Mouse (Mus musculus): Measurements from ENCODE around the gene Nf1. TPM values are rescaled to one million over a fixed set of nuclear protein-coding genes. Genes with fewer than 3 reads are reported as not detected.
A peak's percentile ranks its signal among the peaks of the same experiment; 100 is the strongest.

The Nf1 gene
- polyA plus RNA-seq, 1 experiment from 2014 or later = 3.7 TPM

- 88% methylated on average over 2 of the region's 2 CpGs for WGBS
- no peak for ATAC-seq (replicated peaks; ENCODE audit: insufficient number of reproducible peaks, insufficient read depth, low FRiP score, low read depth)
- H3K36me3 ChIP-seq = no peaks in the 10 kb centered on the region; the same call in 1 of the 2 replicates
- H3K4me3 ChIP-seq = no peak overlapping the region
- no peaks in the 10 kb centered on the region for H3K27me3 ChIP-seq
- peaks cover 29% of the 10 kb centered on the region for H3K4me1 ChIP-seq (replicated peaks)
- H3K4me2 ChIP-seq = no peak overlapping the region
- no peaks in the 10 kb centered on the region for H3K9me3 ChIP-seq (replicated peaks)
- no peak overlapping the region for H3K9ac ChIP-seq
- H3K27ac ChIP-seq = no peak overlapping the region
Observed at GRCm38 (mm10) chr11:79529736-79530135, 190.2 kb downstream of the Nf1 start.

GRCm38 (mm10) chr11:79530333-79530761 lies 190.9 kb downstream of the Nf1 start, which contains the start of the genes Evi2 and Evi2a:
Evi2 (minus strand) TSS chr11:79530589.
Evi2a (minus strand) TSS chr11:79530609.
- no peak within 1 kb of the TSS for H3K9ac ChIP-seq
- H3K4me2 ChIP-seq = no peak within 1 kb of the TSS
- H3K9me3 ChIP-seq (replicated peaks) = no peaks in the 10 kb centered on the region
- H3K4me3 ChIP-seq = no peak within 1 kb of the TSS
- 83% methylated on average over 7 of the region's 7 CpGs for WGBS
- no peaks in the 10 kb centered on the region; the same call in 1 of the 2 replicates for H3K36me3 ChIP-seq
- peaks cover 31% of the 10 kb centered on the region for H3K4me1 ChIP-seq (replicated peaks)
- ATAC-seq (replicated peaks; ENCODE audit: insufficient number of reproducible peaks, insufficient read depth, low FRiP score, low read depth) = no peak
- no peak within 1 kb of the TSS for H3K27ac ChIP-seq
- no peaks in the 10 kb centered on the region for H3K27me3 ChIP-seq

GRCm38 (mm10) chr11:79530774-79531173 lies 191.3 kb downstream of the Nf1 start:
- no peaks in the 10 kb centered on the region for H3K27me3 ChIP-seq
- WGBS = 85% methylated on average over 11 of the region's 11 CpGs
- no peak overlapping the region for H3K4me3 ChIP-seq
- no peak overlapping the region for H3K4me2 ChIP-seq
- no peak for ATAC-seq (replicated peaks; ENCODE audit: insufficient number of reproducible peaks, insufficient read depth, low FRiP score, low read depth)
- H3K4me1 ChIP-seq (replicated peaks) = peaks cover 31% of the 10 kb centered on the region
- no peak overlapping the region for H3K9ac ChIP-seq
- H3K9me3 ChIP-seq (replicated peaks) = no peaks in the 10 kb centered on the region
- H3K36me3 ChIP-seq = no peaks in the 10 kb centered on the region; the same call in 1 of the 2 replicates
- H3K27ac ChIP-seq = no peak overlapping the region

- Histone ChIP-seq H3K4me3 (no peak overlapping the region), H3K4me2 (no peak overlapping the region), H3K36me3 (no peaks in the 10 kb centered on the region; the same call in 1 of the 2 replicates), H3K27me3 (no peaks in the 10 kb centered on the region), H3K9ac (no peak overlapping the region), H3K9me3 (replicated peaks) (no peaks in the 10 kb centered on the region), H3K4me1 (replicated peaks) (peaks cover 31% of the 10 kb centered on the region), H3K27ac (no peak overlapping the region)
- WGBS = 92% methylated on average over 4 of the region's 4 CpGs
- ATAC-seq (replicated peaks; ENCODE audit: insufficient number of reproducible peaks, insufficient read depth, low FRiP score, low read depth) = no peak
Observed at GRCm38 (mm10) chr11:79531485-79531884, 192.0 kb downstream of the Nf1 start.

DNA sequence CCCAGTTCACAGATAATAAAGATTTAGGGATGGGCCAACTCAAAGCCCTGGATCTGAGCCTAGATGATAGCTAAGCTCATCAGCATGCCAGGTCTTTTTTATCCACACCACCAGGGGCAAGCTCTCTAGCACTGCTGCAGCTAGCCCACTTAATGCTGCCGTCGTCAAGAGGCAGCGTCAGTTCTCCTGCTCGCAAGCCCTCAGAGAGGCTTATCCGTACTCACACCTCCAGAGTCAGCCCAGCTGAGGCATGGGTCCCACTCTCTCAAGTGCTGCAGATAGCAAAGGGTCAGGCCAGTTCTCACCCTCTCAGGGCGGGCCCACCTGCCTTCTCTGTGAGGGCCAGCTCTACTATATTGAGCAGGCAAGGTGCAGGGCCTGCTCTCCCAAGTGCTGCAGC lies 193.8 kb downstream of the Nf1 start:
- no peaks in the 10 kb centered on the region for H3K27me3 ChIP-seq
- H3K9me3 ChIP-seq (replicated peaks) = no peaks in the 10 kb centered on the region
- H3K4me2 ChIP-seq = no peak overlapping the region
- ATAC-seq (replicated peaks; ENCODE audit: insufficient number of reproducible peaks, insufficient read depth, low FRiP score, low read depth) = peak; percentile 76
- no peak overlapping the region for H3K4me3 ChIP-seq
- peaks cover 5% of the 10 kb centered on the region; the same call in 1 of the 2 replicates for H3K36me3 ChIP-seq
- H3K27ac ChIP-seq = peak overlapping the region; percentile 6; the same call in 1 of the 2 replicates
- H3K4me1 ChIP-seq (replicated peaks) = peaks cover 19% of the 10 kb centered on the region
- WGBS = 46% methylated on average over 6 of the region's 6 CpGs
- no peak overlapping the region for H3K9ac ChIP-seq

GRCm38 (mm10) chr11:79533950-79534690 lies 194.6 kb downstream of the Nf1 start:
- no peak overlapping the region for H3K9ac ChIP-seq
- WGBS = 67% methylated on average over 8 of the region's 8 CpGs
- H3K27ac ChIP-seq = peak overlapping the region; percentile 13; the same call in 1 of the 2 replicates
- no peaks in the 10 kb centered on the region for H3K27me3 ChIP-seq
- peak; percentile 56 for ATAC-seq (replicated peaks; ENCODE audit: insufficient number of reproducible peaks, insufficient read depth, low FRiP score, low read depth)
- peaks cover 19% of the 10 kb centered on the region for H3K4me1 ChIP-seq (replicated peaks)
- H3K9me3 ChIP-seq (replicated peaks) = no peaks in the 10 kb centered on the region
- no peak overlapping the region for H3K4me2 ChIP-seq
- peaks cover 5% of the 10 kb centered on the region; the same call in 1 of the 2 replicates for H3K36me3 ChIP-seq
- H3K4me3 ChIP-seq = no peak overlapping the region

- H3K27ac ChIP-seq = no peak overlapping the region
- no peak overlapping the region for H3K9ac ChIP-seq
- ATAC-seq (replicated peaks; ENCODE audit: insufficient number of reproducible peaks, insufficient read depth, low FRiP score, low read depth) = no peak
- peaks cover 5% of the 10 kb centered on the region; the same call in 1 of the 2 replicates for H3K36me3 ChIP-seq
- WGBS = 72% methylated on average over 4 of the region's 4 CpGs
- H3K27me3 ChIP-seq = no peaks in the 10 kb centered on the region
- H3K9me3 ChIP-seq (replicated peaks) = no peaks in the 10 kb centered on the region
- H3K4me3 ChIP-seq = no peak overlapping the region
- no peak overlapping the region for H3K4me2 ChIP-seq
- H3K4me1 ChIP-seq (replicated peaks) = peaks cover 19% of the 10 kb centered on the region
Observed at GRCm38 (mm10) chr11:79535554-79535953, 196.1 kb downstream of the Nf1 start.

GRCm38 (mm10) chr11:79536293-79536692 lies 196.8 kb downstream of the Nf1 start:
- no peak overlapping the region for H3K9ac ChIP-seq
- 93% methylated on average over 3 of the region's 3 CpGs for WGBS
- ATAC-seq (replicated peaks; ENCODE audit: insufficient number of reproducible peaks, insufficient read depth, low FRiP score, low read depth) = no peak
- H3K27ac ChIP-seq = no peak overlapping the region
- H3K4me2 ChIP-seq = no peak overlapping the region
- no peaks in the 10 kb centered on the region for H3K27me3 ChIP-seq
- H3K9me3 ChIP-seq (replicated peaks) = no peaks in the 10 kb centered on the region
- H3K4me3 ChIP-seq = no peak overlapping the region
- peaks cover 19% of the 10 kb centered on the region for H3K4me1 ChIP-seq (replicated peaks)
- H3K36me3 ChIP-seq = peaks cover 10% of the 10 kb centered on the region

- no peak overlapping the region for H3K4me2 ChIP-seq
- 47% methylated on average over 1 of the region's 1 CpGs for WGBS
- no peaks in the 10 kb centered on the region for H3K27me3 ChIP-seq
- H3K9me3 ChIP-seq (replicated peaks) = no peaks in the 10 kb centered on the region
- H3K27ac ChIP-seq = no peak overlapping the region
- no peak for ATAC-seq (replicated peaks; ENCODE audit: insufficient number of reproducible peaks, insufficient read depth, low FRiP score, low read depth)
- peaks cover 51% of the 10 kb centered on the region for H3K36me3 ChIP-seq
- no peaks in the 10 kb centered on the region for H3K4me1 ChIP-seq (replicated peaks)
- H3K9ac ChIP-seq = no peak overlapping the region
- H3K4me3 ChIP-seq = no peak overlapping the region
Observed at GRCm38 (mm10) chr11:79552622-79553021, 213.1 kb downstream of the Nf1 start.

GRCm38 (mm10) chr11:79560536-79560935 lies 221.0 kb downstream of the Nf1 start:
- Histone ChIP-seq H3K27me3 (no peaks in the 10 kb centered on the region), H3K4me2 (no peak overlapping the region), H3K9ac (no peak overlapping the region), H3K36me3 (peaks cover 42% of the 10 kb centered on the region), H3K4me1 (replicated peaks) (no peaks in the 10 kb centered on the region), H3K27ac (no peak overlapping the region), H3K4me3 (no peak overlapping the region), H3K9me3 (replicated peaks) (no peaks in the 10 kb centered on the region)
- WGBS = 86% methylated on average over 4 of the region's 4 CpGs
- ATAC-seq (replicated peaks; ENCODE audit: insufficient number of reproducible peaks, insufficient read depth, low FRiP score, low read depth) = no peak

GRCm38 (mm10) chr11:79563493-79563892 lies 224.0 kb downstream of the Nf1 start:
- 95% methylated on average over 7 of the region's 7 CpGs for WGBS
- H3K27me3 ChIP-seq = no peaks in the 10 kb centered on the region
- peaks cover 49% of the 10 kb centered on the region for H3K36me3 ChIP-seq
- ATAC-seq (replicated peaks; ENCODE audit: insufficient number of reproducible peaks, insufficient read depth, low FRiP score, low read depth) = no peak
- no peaks in the 10 kb centered on the region for H3K9me3 ChIP-seq (replicated peaks)
- no peaks in the 10 kb centered on the region for H3K4me1 ChIP-seq (replicated peaks)
- H3K27ac ChIP-seq = no peak overlapping the region
- no peak overlapping the region for H3K9ac ChIP-seq
- H3K4me2 ChIP-seq = no peak overlapping the region
- no peak overlapping the region for H3K4me3 ChIP-seq

GRCm38 (mm10) chr11:79566947-79567346 lies 227.5 kb downstream of the Nf1 start:
- 57% methylated on average over 1 of the region's 1 CpGs for WGBS
- ATAC-seq (replicated peaks; ENCODE audit: insufficient number of reproducible peaks, insufficient read depth, low FRiP score, low read depth) = no peak
- H3K36me3 ChIP-seq = peaks cover 63% of the 10 kb centered on the region

More at GRCm38 (mm10) chr11:79566947-79567346, 227.5 kb downstream of the Nf1 start:
- H3K4me2 ChIP-seq = no peak overlapping the region
- no peaks in the 10 kb centered on the region for H3K9me3 ChIP-seq (replicated peaks)
- H3K27me3 ChIP-seq = no peaks in the 10 kb centered on the region
- no peaks in the 10 kb centered on the region for H3K4me1 ChIP-seq (replicated peaks)
- no peak overlapping the region for H3K27ac ChIP-seq
- no peak overlapping the region for H3K4me3 ChIP-seq
- no peak overlapping the region for H3K9ac ChIP-seq

All from heart, embryonic 15.5 days (tissue).